Mouse (Mus musculus) neural tube, embryonic 15.5 days (tissue): Measurements from ENCODE around the gene Thsd4. TPM values are rescaled to one million over a fixed set of nuclear protein-coding genes. Genes with fewer than 3 reads are reported as not detected.
"Not testable (repeated sequence)": the region's sequence is repeated elsewhere in the genome, so short reads cannot be mapped to it uniquely, and the experiment has no call there.

Experiments used
- ATAC-seq: fragments of 200-750 bp; cut with Nextera tagmentation; 2 replicates; pipeline ENCODE4 v1.8.0; 2017; ENCODE audit warnings: mild to moderate bottlenecking, moderate TSS enrichment, moderate library complexity; ENCODE audit not compliant: low FRiP score
- H3K27ac ChIP-seq: fragments of 300-500 bp; sonication (generic); replicated peaks from 2 replicates; pipeline ENCODE4 v1.5.1; 2015; ENCODE audit warnings: mild to moderate bottlenecking, inconsistent platforms
- H3K27me3 ChIP-seq: fragments of 300-500 bp; sonication (generic); replicated peaks from 2 replicates; pipeline ENCODE4 v1.6.1; 2015; ENCODE audit warnings: inconsistent platforms
- H3K36me3 ChIP-seq: fragments of 300-500 bp; sonication (generic); 2 replicates; pipeline ENCODE4 v1.6.1; 2015; ENCODE audit warnings: inconsistent platforms
- H3K4me1 ChIP-seq: fragments of 300-500 bp; sonication (generic); 2 replicates; pipeline ENCODE4 v1.6.1; 2015; ENCODE audit warnings: inconsistent platforms
- H3K4me2 ChIP-seq: fragments of 300-500 bp; sonication (generic); 2 replicates; pipeline ENCODE4 v1.6.1; 2015; ENCODE audit warnings: inconsistent platforms, mild to moderate bottlenecking, moderate library complexity
- H3K4me3 ChIP-seq: fragments of 300-500 bp; sonication (generic); replicated peaks from 2 replicates; pipeline ENCODE4 v1.5.1; 2015; ENCODE audit warnings: mild to moderate bottlenecking, inconsistent platforms
- H3K9ac ChIP-seq: fragments of 300-500 bp; sonication (generic); replicated peaks from 2 replicates; pipeline ENCODE4 v1.6.1; 2015; ENCODE audit warnings: mild to moderate bottlenecking, inconsistent platforms
- H3K9me3 ChIP-seq: fragments of 300-500 bp; sonication (generic); replicated peaks from 2 replicates; pipeline ENCODE4 v1.6.1; 2016; ENCODE audit warnings: inconsistent platforms
- WGBS: fragments of 180-500 bp; shearing (Covaris S2); methylation state at CpG from one replicate; pipeline ENCODE4 v1.1.7; 2015; ENCODE audit warnings: mixed read lengths; 5-methylcytosine and 5-hydroxymethylcytosine counted together
- polyA plus RNA-seq: library from polyadenylated mRNA; unstranded; fragments of >200 nt; fragmentation: Nextera tagmentation; extraction: Ambion mirVana; gene quantifications from 2 replicates; pipeline ENCODE4 v1.2.1, GENCODE M21; 2015

Gene Thsd4
- polyA plus RNA-seq, 1 experiment from 2014 or later: 6.8 TPM

- Histone ChIP-seq H3K4me3 (no peak overlapping the region), H3K9ac (no peak overlapping the region)
These were observed 334.4 kb downstream of the Thsd4 start for GRCm38 (mm10) chr9:60187437-60187836.

GRCm38 (mm10) chr9:60186948-60187347, 334.9 kb downstream of the Thsd4 start:
- no peaks in the 10 kb centered on the region for H3K9me3 ChIP-seq
- H3K4me2 ChIP-seq: no peak overlapping the region
- WGBS: 84% methylated on average over 7 of the region's 7 CpGs
- no peaks in the 10 kb centered on the region for H3K27me3 ChIP-seq
- no peaks in the 10 kb centered on the region for H3K36me3 ChIP-seq
- ATAC-seq: no peak
- H3K4me3 ChIP-seq: no peak overlapping the region
- H3K4me1 ChIP-seq: peaks cover 9% of the 10 kb centered on the region; the same call in 1 of the 2 replicates
- no peak overlapping the region for H3K9ac ChIP-seq
- no peak overlapping the region for H3K27ac ChIP-seq

More at GRCm38 (mm10) chr9:60187437-60187836, 334.4 kb downstream of the Thsd4 start:
- no peak overlapping the region for H3K4me2 ChIP-seq
- H3K4me1 ChIP-seq: peaks cover 9% of the 10 kb centered on the region; the same call in 1 of the 2 replicates
- no peak for ATAC-seq
- H3K27ac ChIP-seq: no peak overlapping the region
- 62% methylated on average over 2 of the region's 2 CpGs for WGBS
- H3K36me3 ChIP-seq: no peaks in the 10 kb centered on the region
- H3K27me3 ChIP-seq: no peaks in the 10 kb centered on the region
- H3K9me3 ChIP-seq: no peaks in the 10 kb centered on the region

- H3K27ac ChIP-seq: no peak overlapping the region
- no peak overlapping the region for H3K4me3 ChIP-seq
- WGBS: 72% methylated on average over 3 of the region's 3 CpGs
- no peak for ATAC-seq
- H3K9me3 ChIP-seq: no peaks in the 10 kb centered on the region
- no peak overlapping the region for H3K4me2 ChIP-seq
- H3K4me1 ChIP-seq: peaks cover 14% of the 10 kb centered on the region
- no peaks in the 10 kb centered on the region for H3K27me3 ChIP-seq
- no peak overlapping the region for H3K9ac ChIP-seq
- no peaks in the 10 kb centered on the region for H3K36me3 ChIP-seq
These were observed 337.8 kb downstream of the Thsd4 start for GRCm38 (mm10) chr9:60184083-60184482.

GRCm38 (mm10) chr9:60182371-60182770, 339.5 kb downstream of the Thsd4 start:
- Histone ChIP-seq H3K4me3 (no peak overlapping the region), H3K9ac (no peak overlapping the region)
- 89% methylated on average over 6 of the region's 6 CpGs for WGBS

DNA sequence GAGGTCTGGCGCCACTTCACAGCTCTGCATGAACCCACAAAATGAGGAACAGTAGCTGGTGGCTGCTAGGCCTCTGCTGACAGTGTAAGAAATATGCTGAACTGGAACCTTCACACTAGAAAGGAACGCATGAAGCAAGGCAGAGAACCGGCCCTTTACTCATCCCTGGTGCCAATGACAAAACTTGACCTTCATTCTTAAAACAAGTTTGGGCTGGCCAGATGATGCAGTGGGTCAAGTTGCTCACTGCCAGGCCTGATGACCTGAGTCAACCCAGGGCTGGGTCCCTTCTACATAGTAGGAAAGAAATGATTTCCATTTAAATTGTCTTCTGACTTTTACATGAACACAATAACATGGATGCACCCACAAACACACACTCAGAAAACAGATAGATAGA, 340.9 kb downstream of the Thsd4 start:
- ATAC-seq: no peak
- WGBS: 88% methylated on average over 3 of the region's 3 CpGs

More at GRCm38 (mm10) chr9:60182371-60182770, 339.5 kb downstream of the Thsd4 start:
- Histone ChIP-seq H3K4me1 (peaks cover 14% of the 10 kb centered on the region), H3K9me3 (no peaks in the 10 kb centered on the region), H3K27ac (no peak overlapping the region), H3K27me3 (no peaks in the 10 kb centered on the region), H3K36me3 (no peaks in the 10 kb centered on the region), H3K4me2 (no peak overlapping the region)
- ATAC-seq: no peak

DNA sequence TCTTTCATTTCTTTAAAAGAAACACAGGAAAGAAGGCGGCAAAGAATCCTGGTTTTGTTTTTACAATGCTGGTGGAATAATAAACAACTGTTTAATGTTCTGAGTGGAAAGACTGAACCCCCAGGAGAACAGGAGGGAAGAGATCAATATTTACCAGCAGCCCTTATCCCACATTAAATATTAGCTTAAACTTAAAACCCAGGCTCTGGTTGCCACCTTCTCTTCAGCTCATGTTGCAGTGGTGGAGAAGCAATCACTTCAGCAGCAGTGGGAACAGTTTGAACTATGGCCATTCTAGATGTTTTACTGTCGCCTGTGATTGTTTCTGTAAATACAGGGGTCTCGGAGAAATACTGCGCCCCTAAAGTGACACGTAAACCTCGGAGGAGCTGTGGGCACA, 341.7 kb downstream of the Thsd4 start:
- Histone ChIP-seq H3K4me2 (no peak overlapping the region), H3K9me3 (no peaks in the 10 kb centered on the region), H3K27ac (no peak overlapping the region), H3K4me1 (peaks cover 14% of the 10 kb centered on the region), H3K9ac (no peak overlapping the region), H3K36me3 (no peaks in the 10 kb centered on the region), H3K27me3 (no peaks in the 10 kb centered on the region), H3K4me3 (no peak overlapping the region)
- WGBS: 68% methylated on average over 6 of the region's 6 CpGs
- ATAC-seq: no peak

More for the DNA sequence above, 340.9 kb downstream of the Thsd4 start:
- H3K4me1 ChIP-seq: peaks cover 14% of the 10 kb centered on the region
- no peaks in the 10 kb centered on the region for H3K27me3 ChIP-seq
- no peak overlapping the region for H3K27ac ChIP-seq
- H3K9ac ChIP-seq: no peak overlapping the region
- no peak overlapping the region for H3K4me2 ChIP-seq
- no peak overlapping the region for H3K4me3 ChIP-seq
- H3K36me3 ChIP-seq: no peaks in the 10 kb centered on the region
- no peaks in the 10 kb centered on the region for H3K9me3 ChIP-seq

DNA sequence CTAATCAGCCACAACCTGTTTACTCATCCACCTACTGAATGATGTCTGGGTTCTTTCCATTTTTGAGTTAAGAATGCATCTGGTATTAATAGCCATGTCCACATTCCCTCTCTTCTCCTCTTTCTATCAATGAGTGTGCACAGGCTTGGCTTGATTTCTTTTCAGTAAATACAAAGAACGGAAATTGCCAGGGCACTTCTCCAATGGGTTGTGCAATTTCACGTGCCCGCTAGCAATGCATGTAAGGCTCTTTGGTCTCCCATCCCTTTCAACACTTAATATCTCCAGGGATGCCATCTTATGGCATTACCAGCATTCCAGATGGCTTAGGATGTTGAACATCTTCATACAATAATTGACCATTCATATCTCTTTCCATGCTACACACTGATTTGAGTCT, 345.5 kb downstream of the Thsd4 start:
- peaks cover 10% of the 10 kb centered on the region; the same call in 1 of the 2 replicates for H3K4me1 ChIP-seq
- no peaks in the 10 kb centered on the region for H3K27me3 ChIP-seq
- WGBS: 82% methylated on average over 3 of the region's 3 CpGs
- no peak overlapping the region for H3K27ac ChIP-seq
- H3K36me3 ChIP-seq: no peaks in the 10 kb centered on the region
- H3K9me3 ChIP-seq: no peaks in the 10 kb centered on the region
- no peak for ATAC-seq
- H3K4me2 ChIP-seq: no peak overlapping the region
- H3K4me3 ChIP-seq: no peak overlapping the region
- H3K9ac ChIP-seq: no peak overlapping the region

GRCm38 (mm10) chr9:60172459-60173060, 349.3 kb downstream of the Thsd4 start:
- not testable (repeated sequence) for H3K4me1 ChIP-seq, H3K9me3 ChIP-seq, H3K4me3 ChIP-seq, H3K27me3 ChIP-seq, H3K9ac ChIP-seq, H3K36me3 ChIP-seq, H3K4me2 ChIP-seq
- WGBS: 23% methylated on average over 9 of the region's 9 CpGs
- ATAC-seq: peak; percentile 47; the same call in 1 of the 2 replicates
- peak overlapping the region; percentile 64 for H3K27ac ChIP-seq

GRCm38 (mm10) chr9:60166990-60167389, 354.9 kb downstream of the Thsd4 start:
- Histone ChIP-seq H3K27ac (no peak overlapping the region), H3K4me3 (no peak overlapping the region), H3K36me3 (no peaks in the 10 kb centered on the region), H3K27me3 (no peaks in the 10 kb centered on the region), H3K9ac (no peak overlapping the region), H3K4me1 (no peaks in the 10 kb centered on the region), H3K9me3 (no peaks in the 10 kb centered on the region), H3K4me2 (no peak overlapping the region)
- no peak for ATAC-seq
- WGBS: 73% methylated on average over 4 of the region's 4 CpGs

- Histone ChIP-seq H3K4me1 (peaks cover 19% of the 10 kb centered on the region), H3K27ac (peak overlapping the region; percentile 69), H3K9me3 (no peaks in the 10 kb centered on the region), H3K9ac (no peak overlapping the region), H3K4me2 (no peak overlapping the region), H3K4me3 (no peak overlapping the region), H3K27me3 (no peaks in the 10 kb centered on the region), H3K36me3 (no peaks in the 10 kb centered on the region)
- WGBS: 4% methylated on average over 5 of the region's 5 CpGs
- peak; percentile 79 for ATAC-seq
These were observed 361.0 kb downstream of the Thsd4 start for GRCm38 (mm10) chr9:60160855-60161254.

GRCm38 (mm10) chr9:60160194-60160593, 361.7 kb downstream of the Thsd4 start:
- peak overlapping the region; percentile 69 for H3K27ac ChIP-seq
- no peak; the same call in 1 of the 2 replicates for ATAC-seq
- no peak overlapping the region for H3K4me2 ChIP-seq
- 47% methylated on average over 7 of the region's 7 CpGs for WGBS
- H3K27me3 ChIP-seq: no peaks in the 10 kb centered on the region
- H3K4me3 ChIP-seq: no peak overlapping the region
- no peak overlapping the region for H3K9ac ChIP-seq
- H3K4me1 ChIP-seq: peaks cover 19% of the 10 kb centered on the region
- no peaks in the 10 kb centered on the region for H3K9me3 ChIP-seq
- no peaks in the 10 kb centered on the region for H3K36me3 ChIP-seq

- no peak overlapping the region for H3K9ac ChIP-seq
- H3K9me3 ChIP-seq: no peaks in the 10 kb centered on the region
- no peak overlapping the region for H3K4me3 ChIP-seq
- no peak for ATAC-seq
- WGBS: 97% methylated on average over 1 of the region's 1 CpGs
- peaks cover 9% of the 10 kb centered on the region for H3K4me1 ChIP-seq
- H3K27me3 ChIP-seq: no peaks in the 10 kb centered on the region
- no peaks in the 10 kb centered on the region for H3K36me3 ChIP-seq
- H3K27ac ChIP-seq: no peak overlapping the region
- no peak overlapping the region for H3K4me2 ChIP-seq
These were observed 368.9 kb downstream of the Thsd4 start for GRCm38 (mm10) chr9:60152990-60153389.
